Mouse (Mus musculus): ENCODE data around the gene Tomm70a. TPM values are rescaled to one million over a fixed set of nuclear protein-coding genes. Genes with fewer than 3 reads are reported as not detected.

The Tomm70a gene
- total and polyA plus RNA-seq, 2 experiments from 2014 or later, result 35.7 to 53.5 TPM

DNA sequence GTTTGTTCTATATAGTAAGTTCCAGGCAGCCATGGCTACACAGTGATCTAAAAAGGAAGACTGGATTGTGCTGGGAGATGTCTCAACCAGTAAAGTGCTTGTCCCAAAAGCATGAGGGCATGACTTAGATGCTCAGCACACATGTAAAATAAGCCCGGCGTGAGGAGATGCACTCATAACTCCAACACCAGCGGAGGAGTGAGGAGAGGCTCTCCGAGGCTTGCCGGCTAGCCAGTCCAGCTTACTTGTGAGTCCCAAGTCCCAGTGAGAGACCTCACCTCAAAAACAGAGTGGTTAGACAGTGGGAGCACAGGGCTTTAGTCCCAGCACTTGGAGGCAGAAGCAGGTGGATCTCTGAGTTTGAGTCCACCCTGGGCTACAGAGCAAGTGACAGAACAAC is 43.7 kb downstream of the Tomm70a start:
- H3K9me3 ChIP-seq (replicated peaks; ENCODE audit: control insufficient read depth, low read length), result no peaks in the 10 kb centered on the region
- peaks cover 23% of the 10 kb centered on the region for H3K36me3 ChIP-seq (replicated peaks; ENCODE audit: control insufficient read depth, insufficient read depth, low read length)
- ATAC-seq (ENCODE audit: insufficient read depth, low read depth) (no peak), DNase-seq (ENCODE audit: low spot score) (no peak)
- 90% methylated on average over 5 of the region's 5 CpGs for WGBS
- H3K27ac ChIP-seq (ENCODE audit: low read depth), result no peak overlapping the region
- H3K27me3 ChIP-seq (ENCODE audit: control insufficient read depth, insufficient read depth, low read length), result no peaks in the 10 kb centered on the region
- no peak overlapping the region for H3K9ac ChIP-seq (replicated peaks; ENCODE audit: low read depth, low read length)
- no peak for TF ChIP-seq EP300 (IDR thresholded peaks at IDR 0.05; ENCODE audit: low read depth)
- H3K4me2 ChIP-seq (ENCODE audit: low read depth, low read length), result no peak overlapping the region
- H3K4me1 ChIP-seq (ENCODE audit: control insufficient read depth, insufficient read depth), result no peaks in the 10 kb centered on the region
- H3K4me3 ChIP-seq (ENCODE audit: low read depth, low read length), result no peak overlapping the region

DNA sequence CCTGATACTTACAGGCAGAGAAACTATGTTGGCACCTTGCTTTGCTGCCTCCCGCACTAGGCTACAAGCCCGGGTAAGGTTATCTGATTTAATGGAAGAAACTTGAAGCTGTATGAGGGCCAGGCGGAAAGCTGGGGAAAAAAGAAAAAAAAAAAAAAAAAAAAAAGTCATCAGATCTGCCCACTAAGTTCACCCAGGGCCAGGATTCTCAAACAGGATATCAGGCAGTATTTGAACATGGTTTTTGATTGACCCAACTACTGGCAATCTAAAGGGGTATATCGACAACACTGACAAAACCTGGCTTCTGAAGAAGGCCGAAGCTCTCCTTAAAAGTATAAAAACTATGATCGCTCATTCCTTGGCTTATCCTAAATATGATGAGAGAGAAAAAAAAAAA is 44.6 kb downstream of the Tomm70a start:
- TF ChIP-seq EP300 (IDR thresholded peaks at IDR 0.05; ENCODE audit: low read depth) (no peak), CTCF (IDR thresholded peaks at IDR 0.05; ENCODE audit: low read depth) (no peak)
- Histone ChIP-seq H3K4me3 (ENCODE audit: low read depth, low read length) (peak overlapping the region; percentile 78; the same call in 1 of the 2 replicates), H3K4me1 (ENCODE audit: control insufficient read depth, insufficient read depth) (no peaks in the 10 kb centered on the region), H3K4me2 (ENCODE audit: low read depth, low read length) (peak overlapping the region; percentile 86), H3K27ac (ENCODE audit: low read depth) (no peak overlapping the region; the same call in 1 of the 2 replicates), H3K9me3 (replicated peaks; ENCODE audit: control insufficient read depth, low read length) (no peaks in the 10 kb centered on the region), H3K9ac (replicated peaks; ENCODE audit: low read depth, low read length) (peak overlapping the region; percentile 75; the same call in 1 of the 2 replicates), H3K36me3 (replicated peaks; ENCODE audit: control insufficient read depth, insufficient read depth, low read length) (peaks cover 26% of the 10 kb centered on the region), H3K27me3 (ENCODE audit: control insufficient read depth, insufficient read depth, low read length) (no peaks in the 10 kb centered on the region)
- ATAC-seq (ENCODE audit: insufficient read depth, low read depth) (no peak), DNase-seq (ENCODE audit: low spot score) (no peak)
- 66% methylated on average over 6 of the region's 6 CpGs for WGBS

DNA sequence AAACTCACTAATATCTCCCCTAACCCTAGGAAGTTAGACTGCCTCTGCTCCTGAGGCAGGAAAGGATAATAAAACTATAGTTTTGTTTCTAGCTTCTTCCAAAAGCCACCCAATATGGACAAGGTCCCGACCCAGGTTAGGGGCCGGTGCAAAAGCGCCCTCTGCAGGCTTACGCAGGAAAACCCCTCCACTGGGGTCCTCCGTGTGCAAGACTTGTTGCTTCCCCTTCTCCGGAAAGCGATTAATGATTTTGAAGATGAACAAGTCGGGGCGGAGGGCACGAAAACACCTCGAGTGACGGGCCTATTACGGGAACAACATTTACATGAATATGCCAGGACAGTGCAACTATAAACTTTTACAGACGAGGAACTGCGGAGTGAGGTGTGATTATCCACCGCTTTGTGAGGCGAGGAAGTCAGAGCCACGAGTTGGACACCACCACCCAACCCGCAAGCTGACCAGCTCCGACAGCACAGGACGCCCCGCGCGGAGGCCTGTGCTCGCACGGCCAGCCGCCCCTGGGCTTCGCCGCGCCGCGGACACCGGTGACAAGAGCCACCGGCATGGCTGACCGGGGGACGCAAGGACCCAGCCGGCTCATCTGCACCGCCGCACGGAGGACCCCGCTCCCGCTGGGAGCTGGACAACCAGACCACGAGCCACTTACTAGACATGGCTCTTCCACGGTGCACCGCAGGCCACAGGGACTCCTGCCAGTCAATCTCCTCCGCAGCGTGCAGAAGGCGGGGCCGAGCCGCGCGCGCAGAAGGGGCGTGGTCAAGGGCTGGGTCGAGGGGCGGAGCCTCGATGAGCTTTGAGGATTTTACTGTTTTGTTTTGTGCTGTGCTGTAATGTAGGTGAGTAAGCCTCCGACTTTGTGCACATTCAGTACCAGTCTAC is 45.4 kb downstream of the Tomm70a start, which contains the start of gene Nit2:
Gene Nit2, minus strand, starts transcription at position 731 of the 903 bp plus-strand sequence.
- WGBS, result under 1% methylated on average over 58 of the region's 58 CpGs
- Histone ChIP-seq H3K36me3 (replicated peaks; ENCODE audit: control insufficient read depth, insufficient read depth, low read length) (peaks cover 32% of the 10 kb centered on the region), H3K9ac (replicated peaks; ENCODE audit: low read depth, low read length) (peak within 1 kb of the TSS; percentile 75)

DNA sequence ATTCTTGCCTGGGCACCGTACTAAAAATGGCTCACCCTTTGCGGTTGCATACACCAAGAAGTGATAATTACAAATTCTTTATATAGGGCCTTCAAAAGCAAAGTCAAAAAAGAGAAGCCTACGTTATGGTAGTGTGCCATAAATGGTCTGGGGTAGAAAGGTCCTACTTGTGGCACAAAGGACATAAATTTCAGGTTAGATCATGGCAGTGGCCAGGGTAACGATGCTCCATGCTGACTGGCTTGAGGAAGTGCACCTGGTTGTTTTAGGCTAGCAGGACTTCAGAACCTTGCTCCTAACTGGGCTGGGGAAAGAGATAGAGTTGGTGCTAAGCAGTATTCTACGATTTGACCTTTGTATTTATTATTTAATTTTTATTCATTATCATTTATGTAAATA is 46.0 kb downstream of the Tomm70a start:
- WGBS, result 15% methylated on average over 5 of the region's 5 CpGs

More for the DNA sequence above, 45.4 kb downstream of the Tomm70a start, which contains the start of gene Nit2:
- ATAC-seq (ENCODE audit: insufficient read depth, low read depth), result peak; percentile 99
- Histone ChIP-seq H3K4me1 (ENCODE audit: control insufficient read depth, insufficient read depth) (no peaks in the 10 kb centered on the region), H3K4me3 (ENCODE audit: low read depth, low read length) (peak within 1 kb of the TSS; percentile 78), H3K9me3 (replicated peaks; ENCODE audit: control insufficient read depth, low read length) (no peaks in the 10 kb centered on the region), H3K27ac (ENCODE audit: low read depth) (peak within 1 kb of the TSS; percentile 92), H3K27me3 (ENCODE audit: control insufficient read depth, insufficient read depth, low read length) (no peaks in the 10 kb centered on the region), H3K4me2 (ENCODE audit: low read depth, low read length) (peak within 1 kb of the TSS; percentile 86)
- peak; percentile 63 for TF ChIP-seq CTCF (IDR thresholded peaks at IDR 0.05; ENCODE audit: low read depth)
- no peak for TF ChIP-seq EP300 (IDR thresholded peaks at IDR 0.05; ENCODE audit: low read depth)
- peak; percentile 91 for DNase-seq (ENCODE audit: low spot score)

GRCm38 (mm10) chr16:57168236-57168635 is 46.7 kb downstream of the Tomm70a start:
- ATAC-seq (ENCODE audit: insufficient read depth, low read depth), result no peak
- no peak overlapping the region for H3K9ac ChIP-seq (replicated peaks; ENCODE audit: low read depth, low read length)
- no peak overlapping the region for H3K4me2 ChIP-seq (ENCODE audit: low read depth, low read length)
- peaks cover 34% of the 10 kb centered on the region for H3K36me3 ChIP-seq (replicated peaks; ENCODE audit: control insufficient read depth, insufficient read depth, low read length)
- TF ChIP-seq CTCF (IDR thresholded peaks at IDR 0.05; ENCODE audit: low read depth) (no peak), EP300 (IDR thresholded peaks at IDR 0.05; ENCODE audit: low read depth) (no peak)
- no peak for DNase-seq (ENCODE audit: low spot score)
- no peaks in the 10 kb centered on the region for H3K4me1 ChIP-seq (ENCODE audit: control insufficient read depth, insufficient read depth)
- no peaks in the 10 kb centered on the region for H3K9me3 ChIP-seq (replicated peaks; ENCODE audit: control insufficient read depth, low read length)
- H3K27me3 ChIP-seq (ENCODE audit: control insufficient read depth, insufficient read depth, low read length), result no peaks in the 10 kb centered on the region
- H3K4me3 ChIP-seq (ENCODE audit: low read depth, low read length), result no peak overlapping the region
- no peak overlapping the region for H3K27ac ChIP-seq (ENCODE audit: low read depth)
- 74% methylated on average over 4 of the region's 4 CpGs for WGBS

More for the DNA sequence above, 46.0 kb downstream of the Tomm70a start:
- H3K36me3 ChIP-seq (replicated peaks; ENCODE audit: control insufficient read depth, insufficient read depth, low read length), result peaks cover 35% of the 10 kb centered on the region
- TF ChIP-seq CTCF (IDR thresholded peaks at IDR 0.05; ENCODE audit: low read depth), result no peak
- no peak for TF ChIP-seq EP300 (IDR thresholded peaks at IDR 0.05; ENCODE audit: low read depth)
- H3K4me2 ChIP-seq (ENCODE audit: low read depth, low read length), result peak overlapping the region; percentile 86
- no peaks in the 10 kb centered on the region for H3K27me3 ChIP-seq (ENCODE audit: control insufficient read depth, insufficient read depth, low read length)
- H3K27ac ChIP-seq (ENCODE audit: low read depth), result peak overlapping the region; percentile 92
- ATAC-seq (ENCODE audit: insufficient read depth, low read depth), result no peak
- no peak for DNase-seq (ENCODE audit: low spot score)
- peak overlapping the region; percentile 78 for H3K4me3 ChIP-seq (ENCODE audit: low read depth, low read length)
- no peaks in the 10 kb centered on the region for H3K9me3 ChIP-seq (replicated peaks; ENCODE audit: control insufficient read depth, low read length)
- H3K9ac ChIP-seq (replicated peaks; ENCODE audit: low read depth, low read length), result peak overlapping the region; percentile 75
- no peaks in the 10 kb centered on the region for H3K4me1 ChIP-seq (ENCODE audit: control insufficient read depth, insufficient read depth)
